Mouse (Mus musculus): Measurements from ENCODE around the gene Foxn1. TPM values are rescaled to one million over a fixed set of nuclear protein-coding genes. Genes with fewer than 3 reads are reported as not detected.

Foxn1 gene
- total RNA-seq (2021), result not detected
- long read RNA-seq, experiment 1, result 0 reads
- long read RNA-seq, experiment 2, result 0 reads

- DNase-seq (ENCODE audit: low spot score in 2 of 2), result no peak
Measured at GRCm38 (mm10) chr11:78386508-78387043, at the start of gene Foxn1. TSS of gene Foxn1 (minus strand) at chr11:78386558.

- DNase-seq (ENCODE audit: low spot score in 2 of 2), result no peak
Measured at GRCm38 (mm10) chr11:78435776-78436349, 49.5 kb upstream of the Foxn1 start.

GRCm38 (mm10) chr11:78434052-78434451 lies 47.7 kb upstream of the Foxn1 start:
- DNase-seq (ENCODE audit: low spot score in 2 of 2), result no peak

- DNase-seq (ENCODE audit: low spot score in 2 of 2), result no peak
Measured at GRCm38 (mm10) chr11:78431176-78431575, 44.8 kb upstream of the Foxn1 start.

GRCm38 (mm10) chr11:78430195-78430878 lies 44.0 kb upstream of the Foxn1 start:
- no peak for DNase-seq (ENCODE audit: low spot score in 2 of 2)

GRCm38 (mm10) chr11:78428309-78428708 lies 42.0 kb upstream of the Foxn1 start:
- DNase-seq (ENCODE audit: low spot score in 2 of 2), result no peak

- no peak for DNase-seq (ENCODE audit: low spot score in 2 of 2)
Measured at GRCm38 (mm10) chr11:78427655-78428054, 41.3 kb upstream of the Foxn1 start.

- no peak for DNase-seq (ENCODE audit: low spot score in 2 of 2)
Measured at GRCm38 (mm10) chr11:78425572-78425971, 39.2 kb upstream of the Foxn1 start.

GRCm38 (mm10) chr11:78424352-78424751 lies 38.0 kb upstream of the Foxn1 start:
- no peak for DNase-seq (ENCODE audit: low spot score in 2 of 2)

- no peak for DNase-seq (ENCODE audit: low spot score in 2 of 2)
Measured at GRCm38 (mm10) chr11:78422055-78422819, 35.9 kb upstream of the Foxn1 start, which contains the start of gene Slc13a2. TSS of gene Slc13a2 (minus strand) at chr11:78422217.

- no peak for DNase-seq (ENCODE audit: low spot score in 2 of 2)
Measured at GRCm38 (mm10) chr11:78421201-78422009, 35.0 kb upstream of the Foxn1 start.

GRCm38 (mm10) chr11:78420263-78420889 lies 34.0 kb upstream of the Foxn1 start:
- no peak for DNase-seq (ENCODE audit: low spot score in 2 of 2)

GRCm38 (mm10) chr11:78416854-78417253 lies 30.5 kb upstream of the Foxn1 start:
- DNase-seq (ENCODE audit: low spot score in 2 of 2), result no peak

- DNase-seq (ENCODE audit: low spot score in 2 of 2), result peak; percentile 15 to 20
Measured at GRCm38 (mm10) chr11:78412861-78413260, 26.5 kb upstream of the Foxn1 start.

- DNase-seq (ENCODE audit: low spot score in 2 of 2), result no peak
Measured at GRCm38 (mm10) chr11:78412324-78412850, 26.0 kb upstream of the Foxn1 start.

- DNase-seq (ENCODE audit: low spot score in 2 of 2), result peak in 1 of 2 experiments; percentile 18
Measured at GRCm38 (mm10) chr11:78411606-78412323, 25.4 kb upstream of the Foxn1 start.

- DNase-seq (ENCODE audit: low spot score in 2 of 2), result no peak
Measured at GRCm38 (mm10) chr11:78408256-78409240, 22.2 kb upstream of the Foxn1 start.

GRCm38 (mm10) chr11:78402062-78402461 lies 15.7 kb upstream of the Foxn1 start:
- DNase-seq (ENCODE audit: low spot score in 2 of 2), result no peak
